Mouse (Mus musculus): ENCODE measurements around the gene Ankrd34c. TPM values are rescaled to one million over a fixed set of nuclear protein-coding genes. Genes with fewer than 3 reads are reported as not detected.

The Ankrd34c gene
- polyA plus RNA-seq, 1 experiment: not detected

Other genes with a start within 250 kb of the Ankrd34c start
- not detected for gene Minar1, start 115.3 kb downstream of the Ankrd34c start, polyA plus RNA-seq (2012; fragmentation: generic; extraction: Trizol)
- gene Tmed3, start 33.4 kb downstream of the Ankrd34c start, polyA plus RNA-seq (2012; fragmentation: generic; extraction: Trizol): 75.1 TPM
- not detected for gene Rasgrf1, start 171.4 kb upstream of the Ankrd34c start, polyA plus RNA-seq (2012; fragmentation: generic; extraction: Trizol)